Mouse (Mus musculus) kidney, postnatal 0 days (tissue): ENCODE data around the gene Kif1bp. TPM values are rescaled to one million over a fixed set of nuclear protein-coding genes. Genes with fewer than 3 reads are reported as not detected.
"Not testable (repeated sequence)": the region's sequence is repeated elsewhere in the genome, so short reads cannot be mapped to it uniquely, and the experiment has no call there.

Experiments
- ATAC-seq: fragments of 200-750 bp; cut with Nextera tagmentation; replicated peaks from 2 replicates; pipeline ENCODE4 v1.8.0; 2017; ENCODE audit warnings: low read depth, moderate number of reproducible peaks, moderate TSS enrichment, moderate library complexity; ENCODE audit not compliant: low FRiP score
- DNase-seq: peaks from one replicate; pipeline ENCODE4 v3.0.0-alpha.2; 2016; ENCODE audit warnings: low spot score
- H3K27ac ChIP-seq: fragments of 300-500 bp; sonication (generic); 2 replicates; pipeline ENCODE4 v1.5.1; 2014; ENCODE audit warnings: mild to moderate bottlenecking
- H3K27me3 ChIP-seq: fragments of 300-500 bp; sonication (generic); 2 replicates; pipeline ENCODE4 v1.6.1; 2014; ENCODE audit warnings: low read length, mixed read lengths; ENCODE audit not compliant: insufficient read depth
- H3K36me3 ChIP-seq: fragments of 300-500 bp; sonication (generic); 2 replicates; pipeline ENCODE4 v1.6.1; 2014; ENCODE audit warnings: low read length, mixed read lengths; ENCODE audit not compliant: insufficient read depth
- H3K4me1 ChIP-seq: fragments of 300-500 bp; sonication (generic); replicated peaks from 2 replicates; pipeline ENCODE4 v1.6.1; 2014; ENCODE audit warnings: antibody characterized with exemption, low read length, mixed read lengths; ENCODE audit not compliant: insufficient read depth
- H3K4me2 ChIP-seq: fragments of 300-500 bp; sonication (generic); 2 replicates; pipeline ENCODE4 v1.6.1; 2014; ENCODE audit warnings: mild to moderate bottlenecking, low read length, moderate library complexity, mixed read lengths
- H3K4me3 ChIP-seq: fragments of 300-500 bp; sonication (generic); replicated peaks from 2 replicates; pipeline ENCODE4 v1.5.1; 2014; ENCODE audit warnings: low read depth, low read length
- H3K9ac ChIP-seq: fragments of 300-500 bp; sonication (generic); 2 replicates; pipeline ENCODE4 v1.6.1; 2014; ENCODE audit warnings: low read depth, low read length
- H3K9me3 ChIP-seq: fragments of 300-500 bp; sonication (generic); replicated peaks from 2 replicates; pipeline ENCODE4 v1.6.1; 2016; ENCODE audit warnings: low read length, inconsistent platforms, mixed read lengths
- CTCF ChIP-seq: IDR thresholded peaks from 2 replicates; pipeline ENCODE4 v1.5.1; 2016; ENCODE audit warnings: antibody characterized with exemption, low read depth, mild to moderate bottlenecking, moderate library complexity
- WGBS: fragments of 180-500 bp; shearing (Covaris S2); extraction: QIAGEN DNeasy Blood & Tissue Kit; methylation state at CpG from one replicate; pipeline ENCODE4 v1.1.7; 2014; 5-methylcytosine and 5-hydroxymethylcytosine counted together
- polyA plus RNA-seq: library from polyadenylated mRNA; unstranded; fragments of >200 nt; fragmentation: Nextera tagmentation; extraction: Ambion mirVana; gene quantifications from 2 replicates; pipeline ENCODE4 v1.2.1, GENCODE M21; 2015

Gene Kif1bp
- polyA plus RNA-seq, 1 experiment from 2014 or later: 33.8 TPM

- TF ChIP-seq CTCF: no peak
- ATAC-seq: no peak
- 81% methylated on average over 1 of the region's 1 CpGs for WGBS
These were observed 5.0 kb upstream of the Kif1bp start for GRCm38 (mm10) chr10:62583245-62583644.

DNA sequence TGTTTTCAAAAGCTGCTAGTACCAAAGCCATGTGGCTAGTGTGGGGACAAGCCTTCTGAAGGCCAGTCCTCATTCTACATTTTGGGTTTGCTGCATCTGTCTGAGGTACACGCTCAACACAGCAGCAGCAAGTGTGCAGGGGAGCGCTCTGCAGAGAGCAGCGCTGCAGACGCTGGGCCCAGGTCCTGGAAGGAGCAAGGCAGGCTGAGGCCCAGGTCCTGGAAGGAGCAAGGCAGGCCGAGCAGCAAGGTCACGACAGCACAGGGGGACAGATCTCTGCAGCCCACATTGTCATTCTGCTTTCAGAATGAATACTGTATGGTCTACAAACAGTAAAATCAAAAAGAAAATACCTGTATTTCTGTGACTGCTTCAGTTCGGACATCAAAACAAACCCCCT lies 4.4 kb upstream of the Kif1bp start:
- ATAC-seq (no peak), DNase-seq (no peak)
- peaks cover 57% of the 10 kb centered on the region for H3K36me3 ChIP-seq
- H3K9ac ChIP-seq: no peak overlapping the region
- no peaks in the 10 kb centered on the region for H3K9me3 ChIP-seq
- no peak overlapping the region for H3K4me3 ChIP-seq
- 84% methylated on average over 7 of the region's 7 CpGs for WGBS
- no peaks in the 10 kb centered on the region for H3K27me3 ChIP-seq
- TF ChIP-seq CTCF: no peak
- no peak overlapping the region for H3K27ac ChIP-seq
- H3K4me2 ChIP-seq: no peak overlapping the region
- H3K4me1 ChIP-seq: 0 out of 2 replicates have a peak, but pooled peaks cover under 1% of the 10 kb centered on the region

More at GRCm38 (mm10) chr10:62583245-62583644, 5.0 kb upstream of the Kif1bp start:
- Histone ChIP-seq H3K4me3 (no peak overlapping the region), H3K36me3 (peaks cover 62% of the 10 kb centered on the region), H3K27ac (no peak overlapping the region), H3K27me3 (no peaks in the 10 kb centered on the region), H3K4me1 (no peaks in the 10 kb centered on the region), H3K4me2 (no peak overlapping the region), H3K9ac (no peak overlapping the region), H3K9me3 (no peaks in the 10 kb centered on the region)
- DNase-seq: no peak

DNA sequence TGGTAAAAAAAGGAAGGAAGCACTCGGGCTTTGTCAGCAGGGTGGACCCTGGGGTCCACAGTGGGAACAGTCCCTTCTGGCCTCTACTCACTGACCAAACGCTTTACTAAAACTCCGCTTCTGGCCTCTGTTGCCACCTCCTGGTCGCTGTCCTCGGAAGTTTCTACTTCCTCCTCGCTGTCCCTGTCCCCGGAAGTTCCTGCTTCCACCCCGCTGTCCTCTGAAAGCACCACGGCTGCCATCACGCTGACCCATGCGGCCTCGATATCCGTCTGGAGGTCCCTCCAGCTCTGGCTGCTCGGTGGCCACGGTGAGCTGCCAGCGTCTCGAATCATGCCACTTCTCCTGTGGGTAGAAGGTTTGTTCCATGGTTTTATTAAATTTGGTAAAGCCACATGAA lies 4.0 kb upstream of the Kif1bp start:
- ATAC-seq (no peak), DNase-seq (no peak)
- H3K27ac ChIP-seq: no peak overlapping the region
- no peak overlapping the region for H3K4me2 ChIP-seq
- TF ChIP-seq CTCF: no peak
- H3K4me3 ChIP-seq: no peak overlapping the region
- 0 out of 2 replicates have a peak, but pooled peaks cover 3% of the 10 kb centered on the region for H3K4me1 ChIP-seq
- 87% methylated on average over 17 of the region's 17 CpGs for WGBS
- peaks cover 52% of the 10 kb centered on the region for H3K36me3 ChIP-seq
- H3K9ac ChIP-seq: no peak overlapping the region
- H3K9me3 ChIP-seq: no peaks in the 10 kb centered on the region
- no peaks in the 10 kb centered on the region for H3K27me3 ChIP-seq

DNA sequence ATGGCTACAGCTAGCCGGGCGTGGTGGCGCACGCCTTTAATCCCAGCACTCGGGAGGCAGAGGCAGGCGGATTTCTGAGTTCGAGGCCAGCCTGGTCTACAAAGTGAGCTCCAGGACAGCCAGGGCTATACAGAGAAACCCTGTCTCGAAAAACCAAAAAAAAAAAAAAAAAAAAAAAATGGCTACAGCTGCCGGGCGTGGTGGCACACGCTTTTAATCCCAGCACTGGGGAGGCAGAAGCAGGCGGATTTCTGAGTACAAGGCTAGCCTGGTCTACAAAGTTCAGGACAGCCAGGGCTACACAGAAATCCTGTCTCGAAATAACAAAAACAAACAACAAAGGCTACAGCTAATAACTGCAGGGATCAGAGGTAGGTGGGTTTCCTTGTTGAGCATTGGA lies 872 bp upstream of the Kif1bp start:
- not testable (repeated sequence) for H3K4me2 ChIP-seq, H3K27ac ChIP-seq, ATAC-seq, H3K4me1 ChIP-seq, H3K9ac ChIP-seq, H3K27me3 ChIP-seq, H3K9me3 ChIP-seq, DNase-seq, H3K4me3 ChIP-seq
- H3K36me3 ChIP-seq: peaks cover 36% of the 10 kb centered on the region
- 92% methylated on average over 12 of the region's 13 CpGs for WGBS

GRCm38 (mm10) chr10:62577673-62578337 lies 452 bp downstream of the Kif1bp start:
- Histone ChIP-seq H3K27me3 (no peaks in the 10 kb centered on the region), H3K9me3 (no peaks in the 10 kb centered on the region), H3K4me2 (peak overlapping the region; percentile 89), H3K4me3 (peak overlapping the region; percentile 93), H3K27ac (peak overlapping the region; percentile 70), H3K36me3 (peaks cover 33% of the 10 kb centered on the region; the same call in 1 of the 2 replicates), H3K9ac (peak overlapping the region; percentile 75), H3K4me1 (0 out of 2 replicates have a peak, but pooled peaks cover 3% of the 10 kb centered on the region)
- no peak for TF ChIP-seq CTCF
- 1% methylated on average over 52 of the region's 54 CpGs for WGBS
- DNase-seq (peak; percentile 26), ATAC-seq (peak; percentile 80)

- DNase-seq (no peak), ATAC-seq (no peak)
- WGBS: 93% methylated on average over 13 of the region's 13 CpGs
- Histone ChIP-seq H3K4me3 (no peak overlapping the region), H3K9ac (no peak overlapping the region), H3K27ac (no peak overlapping the region), H3K4me2 (no peak overlapping the region), H3K27me3 (no peaks in the 10 kb centered on the region), H3K9me3 (no peaks in the 10 kb centered on the region), H3K36me3 (peaks cover 30% of the 10 kb centered on the region), H3K4me1 (0 out of 2 replicates have a peak, but pooled peaks cover 3% of the 10 kb centered on the region)
- no peak for TF ChIP-seq CTCF
These were observed 3.3 kb downstream of the Kif1bp start for GRCm38 (mm10) chr10:62575001-62575400.
